Mouse (Mus musculus) C2C12 (cell line): ENCODE data around the gene Mybpc3. TPM values are rescaled to one million over a fixed set of nuclear protein-coding genes. Genes with fewer than 3 reads are reported as not detected.

Experiments
- H3K27me3 ChIP-seq: one replicate; pipeline ENCODE4 v1.6.1; 2011; ENCODE audit not compliant: control insufficient read depth, insufficient read depth, insufficient read length
- H3K36me3 ChIP-seq: one replicate; pipeline ENCODE4 v1.6.1; 2011; ENCODE audit not compliant: control insufficient read depth, insufficient read depth
- H3K4me3 ChIP-seq: one replicate; pipeline ENCODE4 v1.5.1; 2011; ENCODE audit warnings: mild to moderate bottlenecking, control low read depth; ENCODE audit not compliant: poor library complexity, insufficient read depth, severe bottlenecking
- H3K79me2 ChIP-seq: one replicate; pipeline ENCODE4 v1.6.1; 2011; ENCODE audit not compliant: control insufficient read depth, insufficient read depth
- H3K79me3 ChIP-seq: one replicate; pipeline ENCODE4 v1.6.1; 2011; ENCODE audit warnings: low read depth, control low read depth
- H3ac ChIP-seq: one replicate; pipeline ENCODE3; 2011; ENCODE audit warnings: low read depth; ENCODE audit not compliant: control insufficient read depth, insufficient read length
- CEBPB ChIP-seq: IDR thresholded peaks from one replicate; pipeline ENCODE4 v1.6.1; 2011; ENCODE audit warnings: low read depth, mild to moderate bottlenecking, control low read depth, moderate library complexity
- CTCF ChIP-seq: IDR thresholded peaks from one replicate; pipeline ENCODE4 v1.5.1; 2011; ENCODE audit not compliant: control insufficient read depth, insufficient read depth, insufficient read length
- FOSL1 ChIP-seq: IDR thresholded peaks from one replicate; pipeline ENCODE4 v1.8.0; 2011; ENCODE audit warnings: mild to moderate bottlenecking, low read length; ENCODE audit not compliant: poor library complexity, insufficient read depth, severe bottlenecking
- MAX ChIP-seq: IDR thresholded peaks from one replicate; pipeline ENCODE4 v1.6.1; 2011; ENCODE audit warnings: mild to moderate bottlenecking, control low read depth
- MYOD1 ChIP-seq: IDR thresholded peaks from one replicate; pipeline ENCODE4 v1.6.1; 2011; ENCODE audit warnings: low read depth; ENCODE audit not compliant: control insufficient read depth, insufficient read length
- MYOG ChIP-seq: IDR thresholded peaks from one replicate; pipeline ENCODE4 v1.6.1; 2011; ENCODE audit not compliant: control insufficient read depth, insufficient read length; ENCODE audit errors: extremely low read depth
- USF1 ChIP-seq: IDR thresholded peaks from one replicate; pipeline ENCODE4 v1.6.1; 2011; ENCODE audit warnings: low read depth, mild to moderate bottlenecking, control low read depth, moderate library complexity
- polyA plus RNA-seq: library from polyadenylated mRNA; unstranded; fragments of >200 nt; fragmentation: generic; extraction: Trizol; gene quantifications from one replicate; pipeline ENCODE4 v1.2.1, GENCODE M21; 2012; ENCODE audit warnings: missing spikeins

Gene Mybpc3
- polyA plus RNA-seq, 1 experiment: not detected

- no peak for TF ChIP-seq MYOD1
- no peak for TF ChIP-seq CEBPB
- no peak overlapping the region for H3K4me3 ChIP-seq
- no peaks in the 10 kb centered on the region for H3K36me3 ChIP-seq
- H3K79me3 ChIP-seq: no peaks in the 10 kb centered on the region
- H3K27me3 ChIP-seq: peaks cover 67% of the 10 kb centered on the region
- no peak overlapping the region for H3ac ChIP-seq
- H3K79me2 ChIP-seq: no peaks in the 10 kb centered on the region
Measured at GRCm38 (mm10) chr2:91120261-91120671, 2.3 kb downstream of the Mybpc3 start.

GRCm38 (mm10) chr2:91121011-91121410 is 3.1 kb downstream of the Mybpc3 start:
- no peak overlapping the region for H3ac ChIP-seq
- H3K27me3 ChIP-seq: peaks cover 74% of the 10 kb centered on the region
- H3K79me3 ChIP-seq: no peaks in the 10 kb centered on the region
- no peak overlapping the region for H3K4me3 ChIP-seq
- no peaks in the 10 kb centered on the region for H3K79me2 ChIP-seq
- TF ChIP-seq MYOD1 (no peak), CEBPB (no peak), FOSL1 (no peak), USF1 (no peak), MAX (no peak), CTCF (no peak), MYOG (no peak)
- no peaks in the 10 kb centered on the region for H3K36me3 ChIP-seq

GRCm38 (mm10) chr2:91121497-91121896 is 3.6 kb downstream of the Mybpc3 start:
- Histone ChIP-seq H3K36me3 (no peaks in the 10 kb centered on the region), H3K79me3 (no peaks in the 10 kb centered on the region), H3K27me3 (peaks cover 79% of the 10 kb centered on the region), H3K4me3 (no peak overlapping the region), H3K79me2 (no peaks in the 10 kb centered on the region), H3ac (no peak overlapping the region)
- TF ChIP-seq USF1: no peak
- TF ChIP-seq CTCF: no peak

GRCm38 (mm10) chr2:91123521-91123920 is 5.6 kb downstream of the Mybpc3 start:
- TF ChIP-seq MYOG (no peak), FOSL1 (no peak), MYOD1 (no peak), CEBPB (no peak), MAX (no peak), USF1 (no peak), CTCF (no peak)
- no peaks in the 10 kb centered on the region for H3K79me3 ChIP-seq
- H3K27me3 ChIP-seq: peaks cover 76% of the 10 kb centered on the region

GRCm38 (mm10) chr2:91125101-91125500 is 7.2 kb downstream of the Mybpc3 start:
- H3K36me3 ChIP-seq: no peaks in the 10 kb centered on the region
- no peaks in the 10 kb centered on the region for H3K79me2 ChIP-seq
- H3ac ChIP-seq: no peak overlapping the region
- H3K4me3 ChIP-seq: no peak overlapping the region
- peaks cover 74% of the 10 kb centered on the region for H3K27me3 ChIP-seq
- H3K79me3 ChIP-seq: no peaks in the 10 kb centered on the region
- TF ChIP-seq FOSL1 (no peak), MYOD1 (no peak), CEBPB (no peak), USF1 (no peak), CTCF (no peak), MAX (no peak), MYOG (no peak)

More at GRCm38 (mm10) chr2:91123521-91123920, 5.6 kb downstream of the Mybpc3 start:
- Histone ChIP-seq H3K36me3 (no peaks in the 10 kb centered on the region), H3K79me2 (no peaks in the 10 kb centered on the region), H3ac (no peak overlapping the region), H3K4me3 (no peak overlapping the region)

- Histone ChIP-seq H3K27me3 (peaks cover 45% of the 10 kb centered on the region), H3K36me3 (no peaks in the 10 kb centered on the region), H3K79me3 (no peaks in the 10 kb centered on the region), H3ac (no peak overlapping the region), H3K79me2 (no peaks in the 10 kb centered on the region), H3K4me3 (no peak overlapping the region)
- TF ChIP-seq USF1: no peak
- no peak for TF ChIP-seq MAX
- TF ChIP-seq MYOD1: no peak
- no peak for TF ChIP-seq CTCF
- TF ChIP-seq MYOG: no peak
- no peak for TF ChIP-seq FOSL1
- no peak for TF ChIP-seq CEBPB
Measured at GRCm38 (mm10) chr2:91128761-91129160, 10.8 kb downstream of the Mybpc3 start.
